Mouse (Mus musculus) intestine, embryonic 15.5 days (tissue): ENCODE measurements at regions not wholly inside any gene's neighbourhood (a gene's known extent, or its start where the extent isn't known, plus 50 kb on each side); places are given as distances from the start of the nearest gene placed in this dataset.

Experiments used
- ATAC-seq: fragments of 200-750 bp; cut with Nextera tagmentation; 2 replicates; pipeline ENCODE4 v1.8.0; 2017; ENCODE audit warnings: moderate TSS enrichment, moderate library complexity
- H3K27ac ChIP-seq: fragments of 300-500 bp; sonication (generic); 2 replicates; pipeline ENCODE4 v1.5.1; 2015; ENCODE audit warnings: mild to moderate bottlenecking, inconsistent platforms
- H3K27me3 ChIP-seq: fragments of 300-500 bp; sonication (generic); replicated peaks from 2 replicates; pipeline ENCODE4 v1.6.1; 2015; ENCODE audit warnings: inconsistent platforms
- H3K36me3 ChIP-seq: fragments of 300-500 bp; sonication (generic); 2 replicates; pipeline ENCODE4 v1.6.1; 2015; ENCODE audit warnings: inconsistent platforms
- H3K4me1 ChIP-seq: fragments of 300-500 bp; sonication (generic); replicated peaks from 2 replicates; pipeline ENCODE4 v1.6.1; 2015; ENCODE audit warnings: inconsistent platforms
- H3K4me2 ChIP-seq: fragments of 300-500 bp; sonication (generic); replicated peaks from 2 replicates; pipeline ENCODE4 v1.6.1; 2015; ENCODE audit warnings: mild to moderate bottlenecking, inconsistent platforms
- H3K4me3 ChIP-seq: fragments of 300-500 bp; sonication (generic); replicated peaks from 2 replicates; pipeline ENCODE4 v1.5.1; 2015; ENCODE audit warnings: inconsistent platforms
- H3K9ac ChIP-seq: fragments of 300-500 bp; sonication (generic); 2 replicates; pipeline ENCODE4 v1.6.1; 2015; ENCODE audit warnings: inconsistent platforms
- H3K9me3 ChIP-seq: fragments of 300-500 bp; sonication (generic); 2 replicates; pipeline ENCODE4 v1.6.1; 2016; ENCODE audit warnings: inconsistent platforms
- WGBS: fragments of 180-500 bp; shearing (Covaris S2); methylation state at CpG from one replicate; pipeline ENCODE4 v1.1.7; 2015; 5-methylcytosine and 5-hydroxymethylcytosine counted together

GRCm38 (mm10) chr7:136062658-136063057 is 346.5 kb upstream of the Mki67 start:
- H3K4me3 ChIP-seq: no peak overlapping the region
- no peak overlapping the region for H3K9ac ChIP-seq
- H3K36me3 ChIP-seq: no peaks in the 10 kb centered on the region
- no peaks in the 10 kb centered on the region for H3K9me3 ChIP-seq
- H3K4me1 ChIP-seq: peaks cover 5% of the 10 kb centered on the region
- 48% methylated on average over 5 of the region's 5 CpGs for WGBS
- no peak overlapping the region for H3K27ac ChIP-seq
- H3K27me3 ChIP-seq: no peaks in the 10 kb centered on the region
- no peak overlapping the region for H3K4me2 ChIP-seq
- no peak for ATAC-seq

GRCm38 (mm10) chr7:136065038-136065678 is 349.0 kb upstream of the Mki67 start:
- no peak for ATAC-seq
- Histone ChIP-seq H3K36me3 (no peaks in the 10 kb centered on the region), H3K9ac (no peak overlapping the region), H3K4me2 (no peak overlapping the region), H3K9me3 (no peaks in the 10 kb centered on the region), H3K27ac (no peak overlapping the region), H3K4me3 (no peak overlapping the region), H3K4me1 (peaks cover 5% of the 10 kb centered on the region; the same call in 1 of the 2 replicates), H3K27me3 (no peaks in the 10 kb centered on the region)
- 73% methylated on average over 12 of the region's 12 CpGs for WGBS

GRCm38 (mm10) chr7:136065679-136066055 is 349.5 kb upstream of the Mki67 start:
- H3K4me3 ChIP-seq: no peak overlapping the region
- H3K4me1 ChIP-seq: peaks cover 2% of the 10 kb centered on the region; the same call in 1 of the 2 replicates
- H3K4me2 ChIP-seq: no peak overlapping the region
- H3K36me3 ChIP-seq: no peaks in the 10 kb centered on the region
- no peak overlapping the region for H3K27ac ChIP-seq
- WGBS: 64% methylated on average over 10 of the region's 10 CpGs
- no peaks in the 10 kb centered on the region for H3K9me3 ChIP-seq
- ATAC-seq: no peak
- no peak overlapping the region for H3K9ac ChIP-seq
- no peaks in the 10 kb centered on the region for H3K27me3 ChIP-seq

GRCm38 (mm10) chr7:136070881-136071280 is 354.7 kb upstream of the Mki67 start:
- ATAC-seq: no peak
- H3K9me3 ChIP-seq: no peaks in the 10 kb centered on the region
- no peaks in the 10 kb centered on the region for H3K36me3 ChIP-seq
- H3K4me2 ChIP-seq: no peak overlapping the region
- no peaks in the 10 kb centered on the region for H3K27me3 ChIP-seq
- no peak overlapping the region for H3K4me3 ChIP-seq
- no peak overlapping the region for H3K27ac ChIP-seq
- 44% methylated on average over 5 of the region's 5 CpGs for WGBS
- H3K9ac ChIP-seq: no peak overlapping the region
- no peaks in the 10 kb centered on the region for H3K4me1 ChIP-seq

GRCm38 (mm10) chr7:136071331-136071730 is 355.2 kb upstream of the Mki67 start:
- ATAC-seq: no peak
- Histone ChIP-seq H3K36me3 (no peaks in the 10 kb centered on the region), H3K27ac (no peak overlapping the region), H3K4me1 (no peaks in the 10 kb centered on the region), H3K27me3 (no peaks in the 10 kb centered on the region), H3K9ac (no peak overlapping the region), H3K4me3 (no peak overlapping the region), H3K9me3 (no peaks in the 10 kb centered on the region), H3K4me2 (no peak overlapping the region)
- WGBS: 81% methylated on average over 4 of the region's 4 CpGs

- no peak for ATAC-seq
- no peak overlapping the region for H3K9ac ChIP-seq
- H3K4me1 ChIP-seq: no peaks in the 10 kb centered on the region
- no peak overlapping the region for H3K27ac ChIP-seq
- WGBS: 79% methylated on average over 6 of the region's 6 CpGs
- H3K36me3 ChIP-seq: no peaks in the 10 kb centered on the region
- no peaks in the 10 kb centered on the region for H3K27me3 ChIP-seq
- H3K4me3 ChIP-seq: no peak overlapping the region
- H3K9me3 ChIP-seq: no peaks in the 10 kb centered on the region
- no peak overlapping the region for H3K4me2 ChIP-seq
These were observed 357.2 kb upstream of the Mki67 start for GRCm38 (mm10) chr7:136073265-136073799.

GRCm38 (mm10) chr7:136074043-136074442 is 357.9 kb upstream of the Mki67 start:
- Histone ChIP-seq H3K27me3 (no peaks in the 10 kb centered on the region), H3K4me3 (no peak overlapping the region), H3K4me2 (no peak overlapping the region), H3K9ac (no peak overlapping the region), H3K36me3 (no peaks in the 10 kb centered on the region), H3K27ac (no peak overlapping the region), H3K9me3 (no peaks in the 10 kb centered on the region), H3K4me1 (no peaks in the 10 kb centered on the region)
- ATAC-seq: no peak
- WGBS: 72% methylated on average over 2 of the region's 2 CpGs

- H3K4me1 ChIP-seq: 0 out of 2 replicates have a peak, but pooled peaks cover 2% of the 10 kb centered on the region
- ATAC-seq: no peak
- H3K9me3 ChIP-seq: no peaks in the 10 kb centered on the region
- no peak overlapping the region for H3K4me3 ChIP-seq
- H3K27me3 ChIP-seq: no peaks in the 10 kb centered on the region; the same call in 1 of the 2 replicates
- no peak overlapping the region for H3K4me2 ChIP-seq
- 57% methylated on average over 7 of the region's 7 CpGs for WGBS
- H3K27ac ChIP-seq: no peak overlapping the region
- H3K9ac ChIP-seq: no peak overlapping the region
- no peaks in the 10 kb centered on the region for H3K36me3 ChIP-seq
These were observed 365.5 kb upstream of the Mki67 start for GRCm38 (mm10) chr7:136081534-136082252.

GRCm38 (mm10) chr7:136082253-136082867 is 366.2 kb upstream of the Mki67 start:
- Histone ChIP-seq H3K9ac (no peak overlapping the region), H3K27ac (no peak overlapping the region), H3K27me3 (no peaks in the 10 kb centered on the region; the same call in 1 of the 2 replicates), H3K4me1 (0 out of 2 replicates have a peak, but pooled peaks cover 2% of the 10 kb centered on the region), H3K4me3 (no peak overlapping the region), H3K36me3 (no peaks in the 10 kb centered on the region), H3K4me2 (no peak overlapping the region), H3K9me3 (no peaks in the 10 kb centered on the region)
- ATAC-seq: no peak
- 85% methylated on average over 4 of the region's 4 CpGs for WGBS

- 82% methylated on average over 10 of the region's 10 CpGs for WGBS
- no peak for ATAC-seq
- Histone ChIP-seq H3K9me3 (no peaks in the 10 kb centered on the region), H3K4me1 (0 out of 2 replicates have a peak, but pooled peaks cover 3% of the 10 kb centered on the region), H3K4me2 (no peak overlapping the region), H3K27ac (no peak overlapping the region; the same call in 1 of the 2 replicates), H3K4me3 (no peak overlapping the region), H3K27me3 (no peaks in the 10 kb centered on the region; the same call in 1 of the 2 replicates), H3K36me3 (no peaks in the 10 kb centered on the region), H3K9ac (no peak overlapping the region)
These were observed 366.8 kb upstream of the Mki67 start for GRCm38 (mm10) chr7:136083005-136083404.

- no peak overlapping the region for H3K4me3 ChIP-seq
- no peaks in the 10 kb centered on the region for H3K36me3 ChIP-seq
- H3K9ac ChIP-seq: no peak overlapping the region
- H3K9me3 ChIP-seq: no peaks in the 10 kb centered on the region
- 0 out of 2 replicates have a peak, but pooled peaks cover 3% of the 10 kb centered on the region for H3K4me1 ChIP-seq
- H3K27ac ChIP-seq: no peak overlapping the region
- H3K4me2 ChIP-seq: no peak overlapping the region
- WGBS: 45% methylated on average over 14 of the region's 14 CpGs
- no peaks in the 10 kb centered on the region; the same call in 1 of the 2 replicates for H3K27me3 ChIP-seq
- ATAC-seq: no peak
These were observed 367.6 kb upstream of the Mki67 start for GRCm38 (mm10) chr7:136083571-136084342.

GRCm38 (mm10) chr7:136088785-136089184 is 372.6 kb upstream of the Mki67 start:
- WGBS: 59% methylated on average over 6 of the region's 6 CpGs
- no peak overlapping the region for H3K27ac ChIP-seq
- H3K4me2 ChIP-seq: no peak overlapping the region
- H3K9me3 ChIP-seq: no peaks in the 10 kb centered on the region
- H3K9ac ChIP-seq: no peak overlapping the region
- no peaks in the 10 kb centered on the region; the same call in 1 of the 2 replicates for H3K27me3 ChIP-seq
- no peak overlapping the region for H3K4me3 ChIP-seq
- no peaks in the 10 kb centered on the region for H3K36me3 ChIP-seq
- no peak for ATAC-seq
- 0 out of 2 replicates have a peak, but pooled peaks cover 2% of the 10 kb centered on the region for H3K4me1 ChIP-seq
